Mouse (Mus musculus): ENCODE measurements at regions not wholly inside any gene's neighbourhood (a gene's known extent, or its start where the extent isn't known, plus 50 kb on each side); places are given as distances from the start of the nearest gene placed in this dataset.

DNA sequence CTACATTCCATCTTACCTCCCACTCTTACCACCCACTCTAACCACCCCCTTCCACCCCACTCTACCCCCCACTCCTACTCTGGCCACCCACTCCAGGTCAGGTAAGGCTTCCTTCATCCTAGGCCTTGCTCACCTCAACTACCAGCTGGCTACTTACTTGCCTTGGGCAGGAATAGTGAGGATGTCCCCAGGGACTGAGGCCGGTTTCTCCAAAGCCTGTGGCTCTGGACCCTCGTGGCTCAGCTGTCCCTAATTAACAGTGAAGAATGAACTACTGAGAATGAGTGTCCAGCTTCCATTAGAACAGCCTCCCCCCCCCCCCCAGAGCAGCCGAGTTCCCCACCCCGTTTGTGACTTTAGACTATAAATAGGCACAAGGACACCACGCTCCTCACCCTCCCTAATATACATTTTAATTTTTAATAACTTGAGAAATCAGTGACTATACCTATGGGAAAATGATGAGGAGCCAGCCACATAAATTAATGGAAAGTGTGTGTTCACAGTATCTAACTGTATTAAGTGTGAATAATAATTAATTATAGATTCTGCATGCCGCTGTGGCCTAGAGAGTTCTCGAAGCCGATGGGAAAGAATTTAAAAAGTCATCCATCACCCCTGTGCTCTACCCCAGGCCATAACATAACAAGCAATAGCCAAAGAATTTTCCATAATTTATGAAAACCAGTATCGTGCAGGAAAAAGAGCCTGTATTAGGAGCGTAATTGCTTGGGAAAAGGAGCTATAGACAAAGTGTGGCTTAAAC, 195.7 kb upstream of the Zfp618 start:
- H3K27ac ChIP-seq (ENCODE audit: low read depth), result no peak overlapping the region
- no peak overlapping the region for H3K4me2 ChIP-seq (ENCODE audit: low read depth, low read length)
- TF ChIP-seq EP300 (IDR thresholded peaks at IDR 0.05; ENCODE audit: low read depth) (no peak), CTCF (IDR thresholded peaks at IDR 0.05; ENCODE audit: low read depth) (no peak)
- H3K9me3 ChIP-seq (replicated peaks; ENCODE audit: control insufficient read depth, low read length), result no peaks in the 10 kb centered on the region
- H3K27me3 ChIP-seq (ENCODE audit: control insufficient read depth, insufficient read depth, low read length), result no peaks in the 10 kb centered on the region
- DNase-seq (ENCODE audit: low spot score) (no peak), ATAC-seq (ENCODE audit: insufficient read depth, low read depth) (no peak)
- H3K4me1 ChIP-seq (ENCODE audit: control insufficient read depth, insufficient read depth), result no peaks in the 10 kb centered on the region
- no peak overlapping the region for H3K9ac ChIP-seq (replicated peaks; ENCODE audit: low read depth, low read length)
- 68% methylated on average over 10 of the region's 10 CpGs for WGBS
- no peak overlapping the region for H3K4me3 ChIP-seq (ENCODE audit: low read depth, low read length)
- no peaks in the 10 kb centered on the region for H3K36me3 ChIP-seq (replicated peaks; ENCODE audit: control insufficient read depth, insufficient read depth, low read length)

DNA sequence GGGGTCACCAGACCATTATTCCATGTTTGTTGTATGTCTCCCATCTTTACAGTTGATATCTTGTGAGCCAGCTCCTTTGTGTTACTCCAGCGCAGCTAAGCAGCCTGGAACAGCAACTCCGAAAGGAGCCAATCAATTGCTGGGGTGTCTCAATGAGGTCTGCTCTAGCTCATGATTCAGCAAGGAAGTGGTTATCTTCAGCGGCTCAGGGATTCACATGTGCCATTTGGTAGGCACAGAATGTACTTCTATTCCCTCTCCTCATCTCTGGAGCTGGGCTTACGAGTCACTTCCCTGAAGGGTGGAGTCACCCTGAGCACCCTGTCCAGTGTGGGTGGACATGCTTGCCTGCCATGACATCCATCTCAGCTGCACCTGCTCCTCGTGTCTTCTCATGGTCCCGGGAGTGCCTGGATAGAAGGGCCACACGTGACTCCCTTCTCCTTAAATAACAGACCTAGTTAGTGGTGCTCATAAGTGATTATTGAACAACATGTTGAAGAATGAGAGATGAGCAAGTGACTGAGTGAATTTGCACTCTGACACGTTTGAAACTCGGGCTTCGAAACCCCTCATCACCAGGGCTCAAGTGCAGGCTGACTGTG, 190.3 kb upstream of the Zfp618 start:
- Histone ChIP-seq H3K9ac (replicated peaks; ENCODE audit: low read depth, low read length) (no peak overlapping the region), H3K27me3 (ENCODE audit: control insufficient read depth, insufficient read depth, low read length) (no peaks in the 10 kb centered on the region), H3K4me1 (ENCODE audit: control insufficient read depth, insufficient read depth) (no peaks in the 10 kb centered on the region), H3K4me2 (ENCODE audit: low read depth, low read length) (no peak overlapping the region), H3K27ac (ENCODE audit: low read depth) (no peak overlapping the region), H3K4me3 (ENCODE audit: low read depth, low read length) (no peak overlapping the region), H3K9me3 (replicated peaks; ENCODE audit: control insufficient read depth, low read length) (no peaks in the 10 kb centered on the region), H3K36me3 (replicated peaks; ENCODE audit: control insufficient read depth, insufficient read depth, low read length) (no peaks in the 10 kb centered on the region)
- 82% methylated on average over 10 of the region's 10 CpGs for WGBS
- TF ChIP-seq EP300 (IDR thresholded peaks at IDR 0.05; ENCODE audit: low read depth) (no peak), CTCF (IDR thresholded peaks at IDR 0.05; ENCODE audit: low read depth) (no peak)
- DNase-seq (ENCODE audit: low spot score) (no peak), ATAC-seq (ENCODE audit: insufficient read depth, low read depth) (no peak)

- Histone ChIP-seq H3K27ac (ENCODE audit: low read depth) (no peak overlapping the region), H3K9me3 (replicated peaks; ENCODE audit: control insufficient read depth, low read length) (no peaks in the 10 kb centered on the region), H3K4me2 (ENCODE audit: low read depth, low read length) (no peak overlapping the region), H3K27me3 (ENCODE audit: control insufficient read depth, insufficient read depth, low read length) (no peaks in the 10 kb centered on the region), H3K4me3 (ENCODE audit: low read depth, low read length) (no peak overlapping the region), H3K4me1 (ENCODE audit: control insufficient read depth, insufficient read depth) (no peaks in the 10 kb centered on the region), H3K9ac (replicated peaks; ENCODE audit: low read depth, low read length) (no peak overlapping the region), H3K36me3 (replicated peaks; ENCODE audit: control insufficient read depth, insufficient read depth, low read length) (no peaks in the 10 kb centered on the region)
- 70% methylated on average over 9 of the region's 9 CpGs for whole genome bisulfite sequencing
- DNase-seq (ENCODE audit: low spot score) (no peak), ATAC-seq (ENCODE audit: insufficient read depth, low read depth) (no peak)
- no peak for TF ChIP-seq CTCF (IDR thresholded peaks at IDR 0.05; ENCODE audit: low read depth)
- TF ChIP-seq EP300 (IDR thresholded peaks at IDR 0.05; ENCODE audit: low read depth), result no peak
These were observed 188.5 kb upstream of the Zfp618 start for GRCm38 (mm10) chr4:62776881-62777280.

GRCm38 (mm10) chr4:62777436-62777835, 187.9 kb upstream of the Zfp618 start:
- DNase-seq (ENCODE audit: low spot score) (no peak), ATAC-seq (ENCODE audit: insufficient read depth, low read depth) (no peak)
- H3K36me3 ChIP-seq (replicated peaks; ENCODE audit: control insufficient read depth, insufficient read depth, low read length), result no peaks in the 10 kb centered on the region
- H3K9ac ChIP-seq (replicated peaks; ENCODE audit: low read depth, low read length), result no peak overlapping the region
- WGBS, result 79% methylated on average over 6 of the region's 7 CpGs
- H3K9me3 ChIP-seq (replicated peaks; ENCODE audit: control insufficient read depth, low read length), result no peaks in the 10 kb centered on the region
- no peak overlapping the region for H3K4me3 ChIP-seq (ENCODE audit: low read depth, low read length)
- H3K27me3 ChIP-seq (ENCODE audit: control insufficient read depth, insufficient read depth, low read length), result 0 out of 2 replicates have a peak, but pooled peaks cover under 1% of the 10 kb centered on the region
- H3K4me2 ChIP-seq (ENCODE audit: low read depth, low read length), result no peak overlapping the region
- no peaks in the 10 kb centered on the region for H3K4me1 ChIP-seq (ENCODE audit: control insufficient read depth, insufficient read depth)
- H3K27ac ChIP-seq (ENCODE audit: low read depth), result no peak overlapping the region
- TF ChIP-seq EP300 (IDR thresholded peaks at IDR 0.05; ENCODE audit: low read depth) (no peak), CTCF (IDR thresholded peaks at IDR 0.05; ENCODE audit: low read depth) (no peak)

GRCm38 (mm10) chr4:62778621-62779020, 186.8 kb upstream of the Zfp618 start:
- Histone ChIP-seq H3K4me1 (ENCODE audit: control insufficient read depth, insufficient read depth) (no peaks in the 10 kb centered on the region), H3K4me3 (ENCODE audit: low read depth, low read length) (no peak overlapping the region), H3K9ac (replicated peaks; ENCODE audit: low read depth, low read length) (no peak overlapping the region), H3K9me3 (replicated peaks; ENCODE audit: control insufficient read depth, low read length) (no peaks in the 10 kb centered on the region), H3K27me3 (ENCODE audit: control insufficient read depth, insufficient read depth, low read length) (0 out of 2 replicates have a peak, but pooled peaks cover 5% of the 10 kb centered on the region), H3K4me2 (ENCODE audit: low read depth, low read length) (no peak overlapping the region), H3K27ac (ENCODE audit: low read depth) (no peak overlapping the region), H3K36me3 (replicated peaks; ENCODE audit: control insufficient read depth, insufficient read depth, low read length) (no peaks in the 10 kb centered on the region)
- TF ChIP-seq EP300 (IDR thresholded peaks at IDR 0.05; ENCODE audit: low read depth) (no peak), CTCF (IDR thresholded peaks at IDR 0.05; ENCODE audit: low read depth) (no peak)
- 79% methylated on average over 5 of the region's 5 CpGs for WGBS
- ATAC-seq (ENCODE audit: insufficient read depth, low read depth) (no peak), DNase-seq (ENCODE audit: low spot score) (no peak)
